Mouse (Mus musculus) kidney, adult 11 months (tissue): Measurements from ENCODE around the gene Zfp689.

ENCODE experiments used
- DNase-seq: peaks from one replicate; pipeline ENCODE4 v3.0.0; 2022

Zfp689 gene

DNA sequence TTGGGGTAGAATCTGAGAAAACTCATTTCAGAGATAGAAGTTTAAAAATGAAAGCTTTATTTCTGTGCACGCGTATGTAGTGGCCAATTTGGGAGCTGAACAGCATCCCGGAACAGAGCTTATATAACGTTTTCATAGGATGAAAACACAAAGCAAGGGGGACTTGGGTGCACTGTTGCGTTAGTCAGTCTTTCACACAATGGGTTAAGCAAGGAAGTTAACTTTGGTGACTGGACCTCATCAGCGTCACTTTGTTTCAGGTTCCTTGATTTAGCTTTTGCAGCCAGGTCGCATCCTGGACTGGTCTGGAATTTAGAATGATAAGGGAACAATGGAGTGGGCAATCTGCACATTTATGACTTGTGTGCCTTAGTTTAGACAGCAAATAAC lies 55.0 kb downstream of the Zfp689 start:
- DNase-seq: no peak

DNA sequence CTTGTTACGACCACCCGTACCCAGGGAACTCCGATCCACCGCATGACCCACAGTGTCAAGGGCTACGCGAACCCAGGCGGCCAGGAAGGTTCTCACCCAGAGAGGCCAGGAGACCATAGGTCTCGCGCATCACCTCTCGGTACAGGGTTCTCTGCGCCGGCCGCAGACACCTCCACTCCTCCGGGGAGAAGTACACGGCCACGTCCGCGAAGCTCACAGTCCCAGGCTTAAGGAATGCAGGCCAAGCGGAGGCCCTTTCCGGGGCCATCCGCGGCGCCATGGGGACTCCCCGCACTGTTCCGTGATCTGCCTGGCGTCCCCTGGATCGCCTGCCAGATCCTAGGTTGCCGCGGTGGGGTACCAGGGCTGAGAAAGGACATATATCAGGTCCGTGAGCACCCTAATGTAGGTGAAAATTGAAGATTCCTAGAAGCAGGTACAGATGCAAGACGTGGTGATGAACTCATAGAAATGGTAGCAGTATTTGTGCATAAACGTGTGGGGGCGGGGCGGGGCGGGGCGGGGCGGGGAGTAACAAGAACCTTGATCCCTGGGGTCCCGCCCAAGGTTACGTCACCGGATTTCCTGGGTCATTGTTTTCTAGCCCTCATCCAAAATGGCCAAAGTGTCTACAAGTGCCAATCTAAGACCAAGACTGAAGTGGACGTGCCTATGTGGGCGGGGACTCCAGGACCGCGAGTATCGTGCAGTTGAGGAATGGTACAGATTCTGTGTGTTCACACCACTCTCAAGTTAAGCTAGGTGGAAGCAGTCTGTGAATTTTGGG lies 55.6 kb downstream of the Zfp689 start, which contains the start of gene E430018J23Rik:
TSS of gene E430018J23Rik (minus strand) at position 473 of the 787 bp plus-strand sequence.
- peak; percentile 99 for DNase-seq

DNA sequence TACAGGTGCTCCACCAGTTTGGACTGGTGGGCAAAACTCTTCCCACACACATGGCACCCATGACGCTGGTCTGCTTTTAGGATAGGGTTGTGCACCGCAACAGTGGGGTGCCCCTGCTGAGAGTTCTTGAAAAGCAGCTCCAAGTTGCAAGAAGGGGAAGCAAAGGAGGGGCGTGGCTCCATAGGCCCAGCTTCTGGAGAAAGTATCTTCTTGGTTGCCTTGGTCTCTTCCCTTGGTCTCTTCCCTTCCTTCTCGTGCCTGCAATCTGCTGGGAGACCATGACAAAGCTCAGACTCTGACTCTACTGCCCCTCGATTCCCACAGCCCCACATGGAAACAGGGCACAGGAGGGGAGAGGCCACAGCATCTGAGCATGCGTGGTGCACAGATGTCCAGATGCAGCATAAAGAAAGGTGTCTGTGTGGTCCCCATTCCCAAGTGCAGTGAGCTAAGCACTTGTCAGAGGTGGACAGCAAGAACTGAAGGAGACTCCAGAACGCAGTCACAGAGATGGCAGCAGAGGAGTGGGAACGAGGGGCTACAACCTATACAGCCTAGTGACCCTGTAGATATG lies 56.6 kb downstream of the Zfp689 start:
- no peak for DNase-seq
